Comparison of ENCODE assay signal across 8 mouse cellular contexts in the genomic region with DNA sequence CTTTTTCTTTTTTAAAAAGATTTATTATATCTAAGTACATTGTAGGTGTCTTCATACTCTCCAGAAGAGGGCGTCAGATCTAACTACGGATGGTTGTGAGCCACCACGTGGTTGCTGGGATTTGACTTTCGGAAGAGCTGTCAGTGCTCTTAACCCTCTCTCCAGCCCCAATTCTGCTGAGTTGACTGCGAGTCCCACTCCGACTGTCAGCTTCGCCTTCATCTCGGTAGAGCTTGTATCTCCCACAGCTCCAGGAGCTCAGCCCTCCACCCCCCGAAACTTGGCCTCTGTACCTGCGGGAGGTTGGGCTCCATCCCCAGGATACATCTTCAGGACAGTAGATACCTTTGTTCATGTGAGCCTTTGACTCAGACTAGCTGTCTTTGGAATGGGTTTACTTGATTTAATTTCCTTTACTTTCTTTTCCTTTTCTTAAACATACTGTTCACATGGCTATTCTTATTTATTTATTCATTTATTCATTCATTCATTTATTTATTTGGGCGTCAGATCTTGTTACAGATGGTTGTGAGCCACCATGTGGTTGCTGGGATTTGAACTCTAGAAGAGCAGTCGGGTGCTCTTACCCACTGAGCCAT. TPM values are rescaled to one million over a fixed set of nuclear protein-coding genes. Genes with fewer than 3 reads are reported as not detected.
A peak's percentile ranks its signal among the peaks of the same experiment; 100 is the strongest.
DNase-seq lines count a peak whose midpoint lies in the region; ATAC-seq and TF ChIP-seq lines count a peak whose summit lies in the region.

TSS of gene Mrpl20 (plus strand) at position 138 of the 599 bp plus-strand sequence.

- H3K27ac ChIP-seq in CH12.LX (ENCODE audit: insufficient read depth, low read depth), result peak within 1 kb of the TSS; percentile 39
- H3K27ac ChIP-seq in heart, adult 2 months, result peak within 1 kb of the TSS; percentile 88
- peak within 1 kb of the TSS; percentile 52 for H3K27ac ChIP-seq in midbrain, embryonic 12.5 days (replicated peaks)

- TF ChIP-seq CTCF in CH12.LX (conservative IDR thresholded peaks at IDR 0.05 in 1 of 2, IDR thresholded peaks at IDR 0.05 in 1 of 2; ENCODE audit: low read depth in 2 of 2, low read length in 2 of 2), result peak in 1 of 2 experiments; percentile 62; a peak in 2 of 4 replicates
- peak; percentile 38 for TF ChIP-seq CTCF in heart, adult 2 months (IDR thresholded peaks at IDR 0.05)

- peak; percentile 38 for ATAC-seq in midbrain, embryonic 12.5 days (ENCODE audit: low FRiP score, low read depth)

- in situ Hi-C loops in CH12.LX (cut with MboI; ENCODE audit: low pct_ligation_motif_present, low pct_unique_long_range_greater_than_20kb, low sequenced_read_pairs), result no loop called here

- no peak for TF ChIP-seq RAD21 in CH12.LX (IDR thresholded peaks at IDR 0.05; ENCODE audit: low read depth, low read length)

- intact Hi-C loops in heart, adult 2 months (cut with DNase I), result loop anchor here (1.0 to 5.0 kb wide), 3 partner anchors 9 to 41 kb away; partner anchors contain the start of genes Atad3a, Ccnl2 and Tmem88b

- H3K9ac ChIP-seq in CH12.LX (ENCODE audit: insufficient read depth, low read depth), result peak within 1 kb of the TSS; percentile 71
- H3K9ac ChIP-seq in heart, adult 2 months (ENCODE audit: low read depth, low read length), result peak within 1 kb of the TSS; percentile 98
- H3K9ac ChIP-seq in midbrain, embryonic 12.5 days (replicated peaks), result peak within 1 kb of the TSS; percentile 83

- dilution Hi-C loops in CH12.LX (cut with MboI; ENCODE audit: extremely low pct_ligation_motif_present, extremely low pct_unique_long_range_greater_than_20kb, low sequenced_read_pairs), result no loop called here

- peaks cover 6% of the 10 kb centered on the region for H3K27me3 ChIP-seq in CH12.LX (replicated peaks)
- H3K27me3 ChIP-seq in heart, adult 2 months (ENCODE audit: control insufficient read depth, insufficient read depth, low read length), result no peaks in the 10 kb centered on the region
- H3K27me3 ChIP-seq in midbrain, embryonic 12.5 days, result no peaks in the 10 kb centered on the region

- WGBS in heart, adult 2 months, result 9% methylated on average over 12 of the region's 12 CpGs
- 9% methylated on average over 12 of the region's 12 CpGs for WGBS in midbrain, embryonic 12.5 days

- H3K4me1 ChIP-seq in CH12.LX (ENCODE audit: control insufficient read depth in 1 of 2, insufficient read depth in 2 of 2), result peaks cover 10 to 22% of the 10 kb centered on the region in 2 experiments
- peaks cover 7% of the 10 kb centered on the region for H3K4me1 ChIP-seq in heart, adult 2 months (ENCODE audit: control insufficient read depth, insufficient read depth, low read length)
- H3K4me1 ChIP-seq in midbrain, embryonic 12.5 days, result peaks cover 17% of the 10 kb centered on the region

- peaks cover 28% of the 10 kb centered on the region for H3K79me2 ChIP-seq in CH12.LX (replicated peaks; ENCODE audit: control insufficient read depth, extremely low read depth, insufficient read depth, poor library complexity, severe bottlenecking)
- H3K79me2 ChIP-seq in heart, adult 2 months (replicated peaks; ENCODE audit: control insufficient read depth, insufficient read depth, low read length), result peaks cover 3% of the 10 kb centered on the region; the same call in 1 of the 2 replicates

- peak within 1 kb of the TSS; percentile 62 for H3K4me2 ChIP-seq in CH12.LX (ENCODE audit: insufficient read depth, low read depth, poor library complexity, severe bottlenecking)
- peak within 1 kb of the TSS; percentile 67 for H3K4me2 ChIP-seq in midbrain, embryonic 12.5 days (replicated peaks)

- TF ChIP-seq POLR2A in CH12.LX (IDR thresholded peaks at IDR 0.05; ENCODE audit: low read depth, low read length), result peak; percentile 44; the same call in 1 of the 2 replicates
- no peak for TF ChIP-seq POLR2A in heart, adult 2 months (IDR thresholded peaks at IDR 0.05; ENCODE audit: insufficient read depth, low read depth, low read length)

- DNase-seq in 416B (ENCODE audit: low read depth), result peak; percentile 89
- DNase-seq in CH12.LX (ENCODE audit: extremely low read depth), result peak; percentile 81
- peak; percentile 59 for DNase-seq in embryo, embryonic 10.5 days (ENCODE audit: low spot score)
- DNase-seq in heart, adult 2 months, result no peak
- no peak for DNase-seq in layer of hippocampus, postnatal 14 days (ENCODE audit: low spot score in 2 of 2)
- no peak for DNase-seq in ovary, adult 18-20 months (ENCODE audit: low spot score)
- no peak for DNase-seq in testis, postnatal 10 days (ENCODE audit: low spot score)

- peaks cover 16 to 29% of the 10 kb centered on the region in 2 experiments for H3K36me3 ChIP-seq in CH12.LX (replicated peaks in 1 of 2; ENCODE audit: control insufficient read depth in 1 of 2, insufficient read depth in 1 of 2, low read length in 1 of 2)
- H3K36me3 ChIP-seq in heart, adult 2 months (ENCODE audit: control insufficient read depth, insufficient read depth, low read length), result peaks cover 9% of the 10 kb centered on the region
- peaks cover 17% of the 10 kb centered on the region for H3K36me3 ChIP-seq in midbrain, embryonic 12.5 days

- no peak for TF ChIP-seq EP300 in CH12.LX (IDR thresholded peaks at IDR 0.05; ENCODE audit: low read length)
- no peak for TF ChIP-seq EP300 in heart, adult 2 months (IDR thresholded peaks at IDR 0.05; ENCODE audit: insufficient read depth, low read depth, low read length)

- H3K4me3 ChIP-seq in CH12.LX (replicated peaks in 1 of 3; ENCODE audit: low read depth in 2 of 3, low read length in 2 of 3, poor library complexity in 1 of 3), result peak within 1 kb of the TSS; percentile 83 to 98 (median 94)
- peak within 1 kb of the TSS; percentile 96 for H3K4me3 ChIP-seq in heart, adult 2 months
- H3K4me3 ChIP-seq in midbrain, embryonic 12.5 days, result peak within 1 kb of the TSS; percentile 68

- H3K9me3 ChIP-seq in CH12.LX (replicated peaks; ENCODE audit: low read length), result no peaks in the 10 kb centered on the region
- H3K9me3 ChIP-seq in midbrain, embryonic 12.5 days, result no peaks in the 10 kb centered on the region

TF ChIP-seq in CH12.LX, 34 proteins besides CTCF, POLR2A, EP300 and RAD21:
- TF ChIP-seq E2F4 (IDR thresholded peaks at IDR 0.05; ENCODE audit: insufficient replicate concordance, low read depth, low read length), result no peak
- TF ChIP-seq ETS1 (conservative IDR thresholded peaks at IDR 0.05; ENCODE audit: low read depth, low read length), result 0 out of 2 replicates have a peak, but pooled peaks have one; percentile 2
- TF ChIP-seq NRF1 (IDR thresholded peaks at IDR 0.05; ENCODE audit: low read depth, low read length), result no peak
- no peak for TF ChIP-seq ZC3H11A (IDR thresholded peaks at IDR 0.05; ENCODE audit: low read depth, low read length)
- no peak for TF ChIP-seq ELF1 (IDR thresholded peaks at IDR 0.05; ENCODE audit: low read depth, low read length)
- TF ChIP-seq MAZ (IDR thresholded peaks at IDR 0.05; ENCODE audit: low read depth, low read length), result no peak
- TF ChIP-seq MAX (IDR thresholded peaks at IDR 0.05; ENCODE audit: low read length), result peak; percentile 98
- TF ChIP-seq ZKSCAN1 (IDR thresholded peaks at IDR 0.05; ENCODE audit: borderline replicate concordance, low read depth, low read length), result no peak
- peak; percentile 61 for TF ChIP-seq NELFE (IDR thresholded peaks at IDR 0.05; ENCODE audit: low read depth, low read length)
- TF ChIP-seq USF2 (conservative IDR thresholded peaks at IDR 0.05; ENCODE audit: low read depth, low read length), result peak; percentile 61
- no peak for TF ChIP-seq HCFC1 (IDR thresholded peaks at IDR 0.05; ENCODE audit: low read depth, low read length)
- no peak for TF ChIP-seq GABPA (IDR thresholded peaks at IDR 0.05; ENCODE audit: insufficient replicate concordance, low read depth, low read length)
- TF ChIP-seq MXI1 (IDR thresholded peaks at IDR 0.05; ENCODE audit: low read depth, low read length), result peak; percentile 97
- TF ChIP-seq SMC3 (IDR thresholded peaks at IDR 0.05; ENCODE audit: low read depth, low read length), result no peak
- peak; percentile 59; the same call in 1 of the 2 replicates for TF ChIP-seq MAFK (IDR thresholded peaks at IDR 0.05; ENCODE audit: insufficient replicate concordance, low read length)
- TF ChIP-seq PAX5 (IDR thresholded peaks at IDR 0.05; ENCODE audit: low read length), result no peak
- no peak for TF ChIP-seq BHLHE40 (IDR thresholded peaks at IDR 0.05; ENCODE audit: low read depth, low read length)
- TF ChIP-seq IRF4 (IDR thresholded peaks at IDR 0.05; ENCODE audit: low read depth, low read length), result peak; percentile 41; the same call in 1 of the 2 replicates
- no peak for TF ChIP-seq KAT2A (IDR thresholded peaks at IDR 0.05; ENCODE audit: insufficient replicate concordance, low read length)
- peak; percentile 100 for TF ChIP-seq MYC (IDR thresholded peaks at IDR 0.05; ENCODE audit: low read depth, low read length)
- TF ChIP-seq CHD2 (IDR thresholded peaks at IDR 0.05; ENCODE audit: low read length), result no peak
- TF ChIP-seq POLR2AphosphoS2 (IDR thresholded peaks at IDR 0.05; ENCODE audit: low read depth, low read length), result no peak; the same call in 1 of the 2 replicates
- peak; percentile 81 for TF ChIP-seq SIN3A (IDR thresholded peaks at IDR 0.05; ENCODE audit: low read length)
- no peak for TF ChIP-seq JUN (IDR thresholded peaks at IDR 0.05; ENCODE audit: insufficient read depth, low read depth, low read length)
- TF ChIP-seq UBTF (IDR thresholded peaks at IDR 0.05; ENCODE audit: low read depth, low read length), result 0 out of 2 replicates have a peak, but pooled peaks have one; percentile 59
- TF ChIP-seq USF1 (IDR thresholded peaks at IDR 0.05; ENCODE audit: low read depth, low read length), result peak; percentile 72
- no peak; the same call in 1 of the 2 replicates for TF ChIP-seq ZNF384 (IDR thresholded peaks at IDR 0.05; ENCODE audit: low read depth, low read length)
- 0 out of 2 replicates have a peak, but pooled peaks have one; percentile 66 for TF ChIP-seq TBP (conservative IDR thresholded peaks at IDR 0.05; ENCODE audit: low read depth, low read length)
- no peak for TF ChIP-seq TCF12 (IDR thresholded peaks at IDR 0.05; ENCODE audit: low read depth, low read length)
- peak; percentile 54; the same call in 1 of the 2 replicates for TF ChIP-seq CHD1 (IDR thresholded peaks at IDR 0.05; ENCODE audit: low read depth, low read length)
- no peak for TF ChIP-seq JUND (conservative IDR thresholded peaks at IDR 0.05; ENCODE audit: low read depth, low read length)

RNA-seq across cellular contexts. Expression of gene Mrpl20, which starts in this region (rescaled TPM):
- 146 and 238 TPM in 2 replicates for total RNA-seq in CH12.LX (2012; rRNA removed)
- 230 and 244 TPM in 2 replicates for total RNA-seq in CH12.LX (2014; rRNA removed)
- polyA plus RNA-seq in CH12.LX (2012; ENCODE audit: insufficient read length, low read depth), result 193 and 212 TPM in 2 replicates
- 10 to 100 TPM; 69.9 to 77.9 TPM for total RNA-seq in heart, adult 2 months (2021)
- 49.6 and 50.7 TPM in 2 replicates for polyA plus RNA-seq in heart, adult 2 months (2012; rRNA removed)
- total RNA-seq in layer of hippocampus, postnatal 14 days (2021), result 100 to 1,000 TPM; 105 to 109 TPM
- polyA plus RNA-seq in midbrain, embryonic 12.5 days (2016; fragmentation: Nextera tagmentation; extraction: Ambion mirVana), result 207 and 220 TPM in 2 replicates

Comparison
In these comparisons a context has a peak if more than half of its experiments do, and no peak if none do; other contexts are left out.
1. DNase-seq: peak in 416B (single experiment), CH12.LX (single experiment) and embryo, embryonic 10.5 days (single experiment); none in heart, adult 2 months (0 of 2), layer of hippocampus, postnatal 14 days (0 of 2), ovary, adult 18-20 months (single experiment) and testis, postnatal 10 days (single experiment).
2. Peak in every context shown above with its lines, with median percentiles within 50 percentile points of each other: H3K27ac ChIP-seq, H3K4me3 ChIP-seq and H3K9ac ChIP-seq.